Mouse (Mus musculus): ENCODE measurements around the gene Dgcr8.

Gene Dgcr8

DNA sequence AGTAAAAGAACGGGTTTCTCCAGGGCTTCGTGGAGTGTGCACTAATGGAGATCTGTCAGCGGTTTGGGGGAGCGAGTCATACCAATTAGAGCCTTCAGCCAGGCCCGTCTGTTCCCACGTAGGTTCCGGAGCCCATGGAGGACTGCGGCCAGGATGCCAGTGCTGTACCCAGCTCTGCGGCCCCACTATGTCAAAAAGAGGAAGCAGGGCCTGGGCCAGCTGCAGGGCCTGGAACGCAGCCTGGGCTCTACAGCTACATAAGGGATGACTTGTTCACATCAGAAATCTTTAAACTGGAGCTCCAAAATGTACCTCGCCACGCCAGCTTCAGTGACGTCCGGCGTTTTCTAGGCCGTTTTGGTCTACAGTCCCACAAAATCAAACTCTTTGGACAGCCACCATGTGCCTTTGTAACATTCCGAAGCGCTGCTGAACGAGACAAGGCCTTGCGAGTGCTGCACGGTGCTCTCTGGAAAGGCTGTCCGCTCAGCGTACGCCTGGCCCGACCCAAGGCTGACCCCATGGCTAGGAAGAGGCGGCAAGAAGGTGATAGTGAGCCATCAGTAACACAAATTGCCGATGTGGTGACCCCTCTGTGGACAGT, 39.6 kb downstream of the Dgcr8 start:
- DNase-seq (ENCODE audit: low spot score in 2 of 2), result peak; percentile 19 to 66

DNA sequence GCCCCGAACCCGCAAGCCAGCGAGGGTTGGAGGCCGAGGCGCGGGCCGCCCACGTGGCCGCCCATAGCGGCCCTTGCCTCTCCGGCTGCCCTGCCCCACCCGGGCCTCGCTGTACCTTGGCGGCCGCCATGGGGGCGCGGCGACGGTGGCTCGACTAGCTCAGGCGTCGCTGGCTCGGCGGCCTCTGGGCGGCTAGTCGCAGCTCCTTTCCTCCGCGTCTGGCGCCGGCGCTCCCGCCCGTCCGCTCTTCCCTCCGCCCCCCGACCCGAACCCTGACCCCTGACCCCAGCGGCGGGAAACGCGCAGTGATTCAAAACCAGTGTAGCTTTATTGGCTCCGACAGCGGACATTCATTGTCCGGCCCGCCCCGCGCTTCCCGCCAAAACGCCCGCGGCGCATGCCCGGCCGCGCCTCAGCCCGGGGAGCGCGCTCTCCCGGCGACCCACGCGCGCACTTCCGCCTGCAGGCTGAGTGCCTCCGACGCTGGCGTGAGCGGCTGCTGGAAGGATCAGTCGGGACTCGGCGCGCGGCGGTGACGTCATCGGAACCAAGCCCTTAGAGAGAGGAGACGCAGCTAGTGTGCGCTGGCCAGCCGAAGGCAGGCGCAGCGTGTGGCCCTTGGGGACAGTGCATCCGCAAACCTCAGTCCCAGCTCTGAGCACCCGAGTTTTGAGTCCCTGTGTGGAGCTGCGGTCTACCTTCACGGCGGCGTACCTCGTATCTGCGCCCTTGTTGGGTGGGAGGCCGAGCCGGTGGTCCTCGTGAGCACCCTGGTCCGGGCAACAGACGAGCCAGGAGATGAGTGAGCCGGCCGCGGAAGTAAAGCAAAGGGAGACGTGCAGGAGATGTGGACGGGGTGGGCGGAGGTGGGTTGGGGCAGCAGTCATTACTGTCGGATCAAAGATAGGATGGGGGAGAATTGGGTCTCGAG, 40.3 kb downstream of the Dgcr8 start, which contains the start of the genes Trmt2a and Ranbp1:
Trmt2a (plus strand) TSS at position 247 of the 931 bp plus-strand sequence.
Ranbp1 (minus strand) TSS at position 300 of the 931 bp plus-strand sequence.
- peak; percentile 97 to 98 for DNase-seq (ENCODE audit: low spot score in 2 of 2)

DNA sequence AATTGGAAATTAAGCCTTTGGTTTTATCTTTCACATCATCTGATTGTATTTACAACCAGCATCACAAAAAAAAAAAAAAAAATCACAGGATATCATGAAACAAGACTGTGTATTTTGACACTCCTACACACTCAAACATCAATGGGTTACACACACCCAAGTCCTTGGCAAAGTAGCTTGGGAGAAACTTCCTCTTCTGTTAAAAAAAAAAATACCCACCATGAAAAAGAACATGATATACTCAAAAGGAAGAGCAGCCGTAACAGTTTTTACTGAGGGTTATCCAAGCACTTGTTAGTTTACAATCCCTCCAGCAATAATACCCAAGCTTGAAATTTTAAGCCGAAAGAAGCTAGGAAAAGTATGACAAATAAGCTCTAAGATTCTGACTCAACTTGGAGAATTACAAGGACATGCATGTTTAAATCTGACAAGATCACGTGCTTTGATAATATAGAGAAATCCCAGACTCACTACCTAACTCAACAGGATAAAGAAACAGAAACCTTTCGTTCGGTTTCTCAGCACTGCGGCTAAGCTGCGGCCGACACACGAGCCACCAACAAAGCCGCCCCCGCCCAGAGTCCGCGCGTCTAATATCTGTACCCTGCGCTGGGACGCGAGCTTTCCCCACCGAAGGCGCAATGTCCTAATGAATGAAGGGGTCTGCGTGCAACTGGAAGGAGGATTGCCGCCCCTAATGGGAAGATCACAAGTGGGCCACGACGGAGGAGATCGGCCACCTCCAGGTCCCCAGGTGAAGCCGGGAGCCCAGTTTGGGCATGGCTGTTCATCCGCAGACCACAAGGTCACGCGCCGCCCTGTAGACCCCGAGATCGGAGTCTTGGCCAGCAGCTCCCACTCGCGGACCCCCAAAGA, 41.3 kb downstream of the Dgcr8 start:
- peak in 1 of 2 experiments; percentile 32 for DNase-seq (ENCODE audit: low spot score in 2 of 2)

DNA sequence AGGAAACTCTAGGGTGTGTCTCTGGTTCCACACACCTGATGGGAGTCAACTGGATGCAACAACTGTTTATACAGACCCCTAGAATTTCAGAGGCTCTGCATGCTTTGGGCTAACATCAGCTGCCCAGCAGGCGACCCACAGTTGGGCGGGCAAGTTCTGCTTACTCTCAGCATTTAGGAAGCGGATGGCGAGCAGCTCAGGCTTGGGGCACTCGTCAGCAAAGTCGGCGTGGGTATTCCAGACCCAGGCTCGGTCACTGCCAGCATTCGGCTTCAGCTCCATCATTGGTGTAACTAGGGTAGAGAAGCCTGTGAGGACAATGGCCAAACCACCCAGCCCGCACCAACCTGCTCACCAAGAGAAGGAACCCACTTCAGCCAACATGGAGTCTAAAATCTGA, 47.5 kb downstream of the Dgcr8 start:
- DNase-seq (ENCODE audit: low spot score in 2 of 2), result no peak

- DNase-seq (ENCODE audit: low spot score in 2 of 2), result no peak
Measured at GRCm38 (mm10) chr16:18236676-18237501, 52.2 kb downstream of the Dgcr8 start.

GRCm38 (mm10) chr16:18235389-18236065, 53.5 kb downstream of the Dgcr8 start:
- DNase-seq (ENCODE audit: low spot score in 2 of 2), result no peak

DNA sequence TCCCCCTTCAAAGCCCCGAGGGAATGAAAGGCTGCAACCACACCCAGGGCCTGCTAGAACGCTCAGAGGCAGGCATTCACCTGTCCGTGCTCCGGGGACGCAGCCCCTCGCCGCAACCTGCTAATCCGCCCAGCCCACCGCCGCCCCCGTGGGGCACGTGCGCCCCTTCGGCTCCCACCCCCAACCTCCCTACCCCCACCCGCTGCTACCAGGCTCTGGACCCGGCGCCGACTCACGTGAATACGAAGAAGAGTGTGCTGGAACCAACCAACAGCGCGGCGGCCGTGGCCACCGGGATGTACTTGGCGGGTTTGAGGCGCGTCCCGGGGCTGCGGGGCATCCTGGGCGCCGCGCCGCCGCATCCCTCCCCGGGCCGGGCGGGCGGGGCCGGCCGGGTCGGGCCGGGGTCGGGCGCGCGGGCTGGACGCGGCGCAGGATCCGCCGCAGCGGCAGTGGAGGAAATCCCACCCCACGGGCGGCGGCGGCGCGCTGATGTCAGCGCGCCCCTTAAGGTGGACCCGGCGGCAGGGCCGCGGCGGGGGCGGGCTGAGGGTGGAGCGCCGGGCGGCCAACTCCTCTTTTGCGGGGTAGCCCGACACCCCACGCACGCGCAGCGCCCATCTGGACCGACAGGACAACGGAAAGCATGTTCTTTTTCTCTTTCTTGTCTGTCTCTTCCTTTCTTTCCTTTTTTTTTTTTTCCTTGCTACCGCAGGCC, 54.2 kb downstream of the Dgcr8 start, which contains the start of gene Zdhhc8:
Zdhhc8 (minus strand) TSS at position 466 of the 718 bp plus-strand sequence.
- DNase-seq (ENCODE audit: low spot score in 2 of 2), result peak in 1 of 2 experiments; percentile 21

GRCm38 (mm10) chr16:18233919-18234670, 55.0 kb downstream of the Dgcr8 start:
- no peak for DNase-seq (ENCODE audit: low spot score in 2 of 2)

GRCm38 (mm10) chr16:18233451-18233850, 55.6 kb downstream of the Dgcr8 start:
- no peak for DNase-seq (ENCODE audit: low spot score in 2 of 2)

DNA sequence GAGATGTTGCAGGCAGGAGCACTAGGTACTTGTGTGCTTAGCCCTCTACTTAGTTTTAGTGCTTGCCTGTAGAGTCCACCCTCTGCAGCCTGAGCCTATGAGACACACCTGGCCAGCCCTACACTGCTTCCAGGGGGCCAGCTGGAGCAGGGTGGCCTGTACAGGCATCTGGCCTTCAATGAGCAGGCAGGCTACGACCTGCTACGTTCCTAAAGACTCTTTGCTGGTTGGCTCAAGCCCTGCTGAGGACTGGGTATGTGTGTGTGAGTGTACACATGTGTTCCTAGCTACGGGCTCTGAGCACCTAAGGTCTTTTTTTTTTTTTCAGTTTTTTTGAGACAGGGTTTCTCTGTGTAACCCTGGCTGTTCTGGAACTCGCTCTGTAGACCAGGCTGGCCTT, 57.6 kb downstream of the Dgcr8 start:
- no peak for DNase-seq (ENCODE audit: low spot score in 2 of 2)

- DNase-seq (ENCODE audit: low spot score in 2 of 2), result no peak
Measured at GRCm38 (mm10) chr16:18231047-18231446, 58.0 kb downstream of the Dgcr8 start.

DNA sequence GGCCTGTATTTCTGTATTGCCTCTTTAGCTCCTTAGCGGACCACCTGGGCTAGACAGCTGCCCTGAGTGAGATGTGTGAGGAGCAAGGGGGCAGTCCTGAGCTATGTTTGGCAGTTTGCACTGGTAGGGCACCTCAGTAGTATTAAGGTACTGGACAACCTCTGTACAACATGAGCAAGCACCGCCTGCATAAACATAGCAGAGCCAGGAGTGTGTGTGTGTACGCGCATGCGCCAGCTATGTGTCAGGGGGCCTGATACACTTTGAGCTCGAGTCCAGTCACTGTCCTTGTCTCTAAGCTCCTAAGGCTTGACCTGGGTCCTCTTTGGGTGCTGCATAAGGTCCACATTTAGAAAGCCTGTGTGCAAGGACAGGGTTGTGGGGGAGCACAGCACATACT, 58.4 kb downstream of the Dgcr8 start:
- no peak for DNase-seq (ENCODE audit: low spot score in 2 of 2)

DNA sequence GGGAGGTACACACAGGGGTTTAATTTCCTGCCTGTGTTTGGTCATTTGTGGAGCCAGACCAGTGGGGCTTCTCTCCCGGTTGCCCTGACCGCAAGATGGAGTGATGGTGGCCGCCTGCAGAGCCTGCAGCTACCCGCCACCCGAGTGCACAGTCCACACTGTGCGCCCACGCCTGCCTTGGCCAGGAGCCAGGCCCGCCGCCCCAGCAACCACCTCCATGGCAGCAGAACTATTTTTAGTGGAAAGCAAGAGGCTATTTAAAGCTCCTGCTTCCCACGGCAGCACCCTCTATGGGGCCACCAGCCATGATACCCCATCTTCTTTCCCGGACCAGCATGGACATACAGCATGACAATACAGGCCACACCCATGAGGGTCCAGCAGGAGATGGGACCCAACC, 59.4 kb downstream of the Dgcr8 start:
- DNase-seq (ENCODE audit: low spot score in 2 of 2), result no peak

GRCm38 (mm10) chr16:18228856-18229255, 60.2 kb downstream of the Dgcr8 start:
- no peak for DNase-seq (ENCODE audit: low spot score in 2 of 2)

DNA sequence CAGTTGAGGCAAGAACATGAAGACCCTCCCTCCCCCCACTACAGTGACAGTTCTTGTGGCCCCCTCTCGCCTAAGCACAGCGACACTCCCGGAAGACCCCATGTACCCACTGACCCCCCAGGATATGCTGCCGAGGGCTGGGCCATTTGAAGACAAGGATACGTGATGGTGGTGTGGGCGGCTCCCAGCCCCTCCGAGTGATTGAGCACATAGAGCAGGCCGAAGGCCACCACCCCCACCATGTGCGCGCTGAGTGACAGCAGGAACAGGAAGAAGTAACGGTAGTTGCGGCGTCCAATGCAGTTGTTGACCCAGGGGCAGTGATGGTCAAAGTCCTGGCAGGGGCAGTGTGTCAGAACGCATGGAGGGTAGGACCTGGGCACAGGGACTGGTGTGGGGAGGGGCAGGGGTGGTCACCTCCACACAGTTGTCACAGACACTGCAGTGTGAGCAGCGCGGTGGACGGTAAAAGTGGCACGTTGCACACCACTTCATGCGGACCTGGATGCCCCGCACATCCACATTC, 61.1 kb downstream of the Dgcr8 start:
- DNase-seq (ENCODE audit: low spot score in 2 of 2), result no peak

DNA sequence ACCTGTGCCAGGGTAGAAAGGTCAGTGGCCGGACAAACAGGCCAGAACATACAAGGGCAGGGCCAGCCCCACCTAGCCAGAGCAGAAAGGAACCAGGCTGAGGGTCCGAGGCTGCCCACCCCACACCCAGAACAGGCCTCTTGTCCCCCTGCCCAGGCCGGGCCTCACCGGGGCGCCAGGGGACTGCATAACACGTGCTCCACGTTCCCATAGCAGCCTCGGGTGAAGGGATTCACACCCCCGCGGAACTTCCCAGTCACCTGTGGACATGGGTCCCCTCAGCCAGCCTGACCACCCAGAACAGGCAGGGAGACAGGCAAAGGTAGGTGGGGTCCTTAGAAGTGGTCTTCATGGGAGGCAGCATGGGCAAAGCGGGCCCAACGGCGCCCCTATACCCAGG, 61.9 kb downstream of the Dgcr8 start:
- DNase-seq (ENCODE audit: low spot score in 2 of 2), result no peak

GRCm38 (mm10) chr16:18222188-18222587, 66.9 kb downstream of the Dgcr8 start:
- DNase-seq (ENCODE audit: low spot score in 2 of 2), result no peak

- DNase-seq (ENCODE audit: low spot score in 2 of 2), result no peak
Measured at GRCm38 (mm10) chr16:18221543-18221898, 67.5 kb downstream of the Dgcr8 start.
